Mouse (Mus musculus) hindbrain, embryonic 12.5 days (tissue): ENCODE measurements at regions not wholly inside any gene's neighbourhood (a gene's known extent, or its start where the extent isn't known, plus 50 kb on each side); places are given as distances from the start of the nearest gene placed in this dataset.

Source experiments
- ATAC-seq: fragments of 200-750 bp; cut with Nextera tagmentation; 2 replicates; pipeline ENCODE4 v1.8.0; 2017; ENCODE audit warnings: moderate TSS enrichment; ENCODE audit not compliant: low FRiP score
- H3K27ac ChIP-seq: fragments of 300-500 bp; sonication (generic); 2 replicates; pipeline ENCODE4 v1.5.1; 2016; ENCODE audit warnings: mild to moderate bottlenecking
- H3K27me3 ChIP-seq: fragments of 300-500 bp; sonication (generic); 2 replicates; pipeline ENCODE4 v1.6.1; 2016; ENCODE audit warnings: mild to moderate bottlenecking
- H3K36me3 ChIP-seq: fragments of 300-500 bp; sonication (generic); 2 replicates; pipeline ENCODE4 v1.6.1; 2016; ENCODE audit warnings: mild to moderate bottlenecking
- H3K4me1 ChIP-seq: fragments of 300-500 bp; sonication (generic); 2 replicates; pipeline ENCODE4 v1.6.1; 2016
- H3K4me2 ChIP-seq: fragments of 300-500 bp; sonication (generic); replicated peaks from 2 replicates; pipeline ENCODE4 v1.6.1; 2016; ENCODE audit warnings: mild to moderate bottlenecking
- H3K4me3 ChIP-seq: fragments of 300-500 bp; sonication (generic); 2 replicates; pipeline ENCODE4 v1.5.1; 2016; ENCODE audit warnings: mild to moderate bottlenecking
- H3K9ac ChIP-seq: fragments of 300-500 bp; sonication (generic); 2 replicates; pipeline ENCODE4 v1.6.1; 2016; ENCODE audit warnings: mild to moderate bottlenecking, moderate library complexity
- H3K9me3 ChIP-seq: fragments of 300-500 bp; sonication (generic); replicated peaks from 2 replicates; pipeline ENCODE4 v1.6.1; 2016; ENCODE audit warnings: mild to moderate bottlenecking
- WGBS: fragments of 180-500 bp; shearing (Covaris S2); methylation state at CpG from one replicate; pipeline ENCODE4 v1.1.7; 2016; 5-methylcytosine and 5-hydroxymethylcytosine counted together

DNA sequence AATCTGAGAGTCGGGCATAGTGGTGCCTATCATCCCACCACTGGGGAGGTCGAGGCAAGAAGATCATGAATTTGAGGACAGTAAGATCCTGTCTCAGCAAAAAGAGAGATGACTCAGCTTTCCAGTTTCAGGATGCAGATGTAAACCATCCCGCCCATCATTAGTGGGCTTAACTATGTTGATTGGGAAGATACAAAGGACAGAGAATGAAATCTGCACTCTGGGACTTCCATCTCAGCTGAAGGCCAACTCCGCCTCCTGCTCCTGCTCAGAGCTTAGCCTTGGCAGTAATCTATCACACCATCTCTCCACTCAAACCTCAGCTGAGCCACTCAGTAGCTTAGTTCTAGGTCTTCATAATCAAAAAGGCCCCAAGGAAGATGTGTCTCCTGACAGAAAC is 90.5 kb upstream of the Gadd45a start:
- 88% methylated on average over 4 of the region's 4 CpGs for WGBS
- no peak for ATAC-seq
- H3K4me2 ChIP-seq = no peak overlapping the region
- H3K27ac ChIP-seq = no peak overlapping the region
- H3K9ac ChIP-seq = no peak overlapping the region
- peaks cover 2% of the 10 kb centered on the region; the same call in 1 of the 2 replicates for H3K4me1 ChIP-seq
- no peaks in the 10 kb centered on the region for H3K27me3 ChIP-seq
- H3K4me3 ChIP-seq = no peak overlapping the region
- H3K9me3 ChIP-seq = no peaks in the 10 kb centered on the region; the same call in 1 of the 2 replicates
- H3K36me3 ChIP-seq = no peaks in the 10 kb centered on the region

DNA sequence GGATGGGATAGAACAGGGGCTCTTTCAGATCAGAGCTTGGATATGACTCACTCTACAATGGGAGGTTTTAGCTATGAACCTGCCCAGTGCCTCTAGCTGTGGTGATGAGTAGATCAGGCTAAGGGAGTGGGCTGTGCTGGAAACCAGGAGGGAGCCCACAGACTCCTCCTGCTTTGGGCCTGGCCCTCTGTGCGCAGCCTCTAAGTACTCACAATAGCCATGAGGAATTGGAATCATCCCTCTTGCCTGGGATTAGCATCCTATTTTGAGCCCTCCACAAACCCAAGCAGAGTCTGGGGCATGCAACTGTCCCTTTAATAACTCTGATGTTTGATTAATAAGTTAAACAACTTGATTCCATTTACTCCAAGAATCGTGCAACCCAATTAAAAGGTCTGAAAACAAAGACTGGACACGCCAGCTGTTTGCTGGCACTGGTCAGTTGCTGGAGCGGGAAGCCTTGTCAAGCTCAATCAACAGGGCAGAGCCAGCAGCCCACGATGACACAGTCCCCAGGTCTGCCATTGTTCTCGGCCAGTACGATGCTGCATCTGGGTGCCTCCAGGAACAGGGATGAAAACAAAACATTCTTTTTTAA is 88.6 kb upstream of the Gadd45a start:
- no peak for ATAC-seq

DNA sequence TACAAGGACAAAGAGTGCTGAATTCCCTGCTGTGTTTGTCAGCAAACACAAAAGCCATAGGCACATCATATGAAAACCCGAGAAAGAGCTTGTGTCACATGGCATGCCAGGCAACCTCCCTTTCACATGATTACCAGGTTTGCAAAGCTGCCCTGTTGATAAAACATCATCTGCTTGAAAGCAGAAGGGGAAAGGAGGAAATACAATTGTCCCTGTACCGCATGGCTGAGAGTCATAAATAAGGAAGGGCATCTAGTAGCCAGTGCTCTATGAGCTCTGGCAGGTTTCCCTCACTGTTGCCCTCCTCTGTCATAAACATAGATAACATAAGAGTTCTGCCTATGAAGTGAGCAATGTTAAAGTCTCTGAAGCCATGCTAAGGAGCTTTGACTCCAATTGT is 86.8 kb upstream of the Gadd45a start:
- Histone ChIP-seq H3K4me2 (no peak overlapping the region), H3K9me3 (no peaks in the 10 kb centered on the region), H3K27ac (no peak overlapping the region), H3K4me1 (peaks cover under 1% of the 10 kb centered on the region; the same call in 1 of the 2 replicates), H3K27me3 (no peaks in the 10 kb centered on the region), H3K4me3 (no peak overlapping the region), H3K9ac (no peak overlapping the region), H3K36me3 (no peaks in the 10 kb centered on the region)
- ATAC-seq = no peak
- 49% methylated on average over 2 of the region's 2 CpGs for WGBS

More for the DNA sequence above, 88.6 kb upstream of the Gadd45a start:
- no peaks in the 10 kb centered on the region for H3K27me3 ChIP-seq
- H3K9me3 ChIP-seq = no peaks in the 10 kb centered on the region
- no peak overlapping the region for H3K27ac ChIP-seq
- WGBS = 45% methylated on average over 7 of the region's 7 CpGs
- H3K4me2 ChIP-seq = no peak overlapping the region
- H3K4me1 ChIP-seq = peaks cover 2% of the 10 kb centered on the region; the same call in 1 of the 2 replicates
- H3K9ac ChIP-seq = no peak overlapping the region
- no peak overlapping the region for H3K4me3 ChIP-seq
- no peaks in the 10 kb centered on the region for H3K36me3 ChIP-seq

DNA sequence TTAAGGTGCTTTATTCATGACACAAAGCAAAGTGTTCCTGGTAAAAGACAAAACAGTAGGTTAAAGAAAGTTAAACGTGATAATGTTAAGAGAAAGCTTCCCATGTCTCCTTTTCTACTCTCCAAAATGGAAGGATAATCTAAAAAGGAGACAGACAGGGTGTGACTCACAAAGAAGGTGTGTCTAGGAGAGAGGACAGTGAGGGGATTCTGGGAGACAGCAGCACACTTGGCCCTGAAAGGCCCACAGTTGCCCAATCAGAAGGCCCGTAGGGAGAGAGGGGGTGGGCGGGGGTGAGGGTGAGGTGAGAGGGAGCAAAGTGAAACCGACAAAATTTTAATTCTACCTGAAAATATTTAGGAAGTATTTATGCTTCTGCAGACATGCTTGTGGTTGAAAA is 85.8 kb upstream of the Gadd45a start:
- no peak overlapping the region for H3K4me2 ChIP-seq
- H3K9me3 ChIP-seq = no peaks in the 10 kb centered on the region
- H3K36me3 ChIP-seq = no peaks in the 10 kb centered on the region
- H3K27me3 ChIP-seq = no peaks in the 10 kb centered on the region
- ATAC-seq = no peak
- no peaks in the 10 kb centered on the region for H3K4me1 ChIP-seq
- no peak overlapping the region for H3K27ac ChIP-seq
- no peak overlapping the region for H3K4me3 ChIP-seq
- H3K9ac ChIP-seq = no peak overlapping the region
- WGBS = 80% methylated on average over 4 of the region's 4 CpGs

DNA sequence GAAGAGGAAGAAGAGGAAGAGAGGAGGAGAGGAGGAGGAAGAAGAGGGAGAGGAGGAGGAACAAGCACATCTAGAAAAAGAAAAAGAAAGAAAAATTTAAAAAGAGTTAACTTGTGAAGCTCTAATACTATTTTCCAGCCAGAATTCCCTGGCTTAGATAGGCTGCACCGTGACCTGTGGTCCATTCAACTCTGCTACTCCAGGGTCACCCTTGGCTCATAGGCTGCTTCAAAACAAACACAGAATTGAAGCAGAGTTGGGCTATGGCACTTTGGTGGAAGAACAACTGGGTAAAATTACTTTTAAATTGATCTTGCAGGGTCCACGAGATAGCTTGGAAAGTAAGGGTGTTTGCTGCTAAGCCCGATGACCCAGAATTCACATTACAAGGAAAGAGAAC is 79.0 kb upstream of the Gadd45a start:
- Histone ChIP-seq H3K4me1 (peaks cover 7% of the 10 kb centered on the region), H3K9ac (no peak overlapping the region), H3K36me3 (no peaks in the 10 kb centered on the region), H3K9me3 (no peaks in the 10 kb centered on the region), H3K4me2 (no peak overlapping the region), H3K27me3 (peaks cover 11% of the 10 kb centered on the region), H3K4me3 (no peak overlapping the region), H3K27ac (no peak overlapping the region)
- ATAC-seq = no peak
- 85% methylated on average over 3 of the region's 3 CpGs for WGBS

DNA sequence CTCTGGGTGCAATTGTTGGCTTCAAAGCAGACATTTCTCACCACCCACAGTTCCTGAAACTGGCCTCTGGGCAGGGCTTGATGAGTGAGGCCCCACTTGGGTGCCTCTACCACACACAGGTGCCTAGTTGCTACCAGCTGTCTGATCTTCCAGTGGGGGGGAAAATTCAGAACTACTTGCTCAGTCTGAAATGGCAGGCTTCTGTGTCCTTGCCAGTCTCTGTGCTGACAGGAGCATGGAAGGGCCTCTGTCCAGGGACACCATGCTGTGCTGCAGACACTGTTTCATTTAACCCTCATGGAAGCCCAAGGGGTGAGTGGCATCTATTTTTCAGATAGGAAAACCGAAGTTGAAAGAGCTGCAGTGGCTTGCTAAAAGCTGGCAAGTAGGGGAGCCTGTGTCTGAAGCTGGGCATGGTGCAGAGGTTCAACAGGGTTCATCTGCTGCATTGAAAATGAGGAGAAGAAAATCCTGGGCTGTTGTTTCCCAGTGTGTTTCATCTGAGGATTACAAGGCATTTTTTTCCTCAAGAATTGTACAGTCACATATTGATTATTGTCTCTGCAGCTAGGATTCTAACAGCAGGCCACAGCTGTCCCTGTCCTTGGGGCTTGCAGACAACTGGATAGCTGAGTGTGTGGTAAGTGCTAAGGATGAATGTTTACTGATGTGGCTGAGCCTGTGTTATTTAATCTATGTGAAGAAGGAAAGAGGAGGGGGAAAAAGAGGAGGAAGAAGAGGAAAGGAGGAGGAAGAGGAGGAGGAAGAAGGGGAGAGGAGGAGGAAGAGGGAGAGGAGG is 78.4 kb upstream of the Gadd45a start:
- H3K4me1 ChIP-seq = peaks cover 7% of the 10 kb centered on the region
- peaks cover 11% of the 10 kb centered on the region for H3K27me3 ChIP-seq
- H3K27ac ChIP-seq = no peak overlapping the region
- H3K4me2 ChIP-seq = no peak overlapping the region
- H3K9ac ChIP-seq = no peak overlapping the region
- no peaks in the 10 kb centered on the region for H3K36me3 ChIP-seq
- H3K9me3 ChIP-seq = no peaks in the 10 kb centered on the region
- WGBS = 32% methylated on average over 1 of the region's 1 CpGs
- H3K4me3 ChIP-seq = no peak overlapping the region
- ATAC-seq = 0 out of 2 replicates have a peak, but pooled peaks have one; percentile 18

DNA sequence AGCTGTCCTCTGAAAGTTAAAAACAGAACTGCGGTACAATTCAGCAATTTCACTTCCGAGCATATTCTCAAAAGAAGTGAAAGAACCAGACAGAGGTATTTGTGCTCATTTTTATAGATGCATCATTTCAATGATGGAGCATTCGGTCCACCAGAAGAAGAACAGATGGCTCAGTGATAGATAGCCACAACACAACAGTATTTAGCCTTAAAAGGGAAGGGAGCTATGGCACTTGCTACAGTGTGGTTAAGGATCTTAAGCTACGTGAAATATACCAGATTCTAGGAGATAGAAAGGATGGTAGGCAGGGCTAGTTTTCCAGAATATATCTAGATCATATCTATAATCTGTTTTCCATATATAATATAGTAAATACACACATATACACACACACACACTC is 77.5 kb upstream of the Gadd45a start:
- H3K9ac ChIP-seq = no peak overlapping the region
- H3K27ac ChIP-seq = no peak overlapping the region
- H3K27me3 ChIP-seq = peaks cover 11% of the 10 kb centered on the region
- no peaks in the 10 kb centered on the region for H3K9me3 ChIP-seq
- H3K4me3 ChIP-seq = no peak overlapping the region
- H3K4me2 ChIP-seq = no peak overlapping the region
- 89% methylated on average over 4 of the region's 4 CpGs for WGBS
- peaks cover 7% of the 10 kb centered on the region for H3K4me1 ChIP-seq
- ATAC-seq = no peak
- H3K36me3 ChIP-seq = no peaks in the 10 kb centered on the region

DNA sequence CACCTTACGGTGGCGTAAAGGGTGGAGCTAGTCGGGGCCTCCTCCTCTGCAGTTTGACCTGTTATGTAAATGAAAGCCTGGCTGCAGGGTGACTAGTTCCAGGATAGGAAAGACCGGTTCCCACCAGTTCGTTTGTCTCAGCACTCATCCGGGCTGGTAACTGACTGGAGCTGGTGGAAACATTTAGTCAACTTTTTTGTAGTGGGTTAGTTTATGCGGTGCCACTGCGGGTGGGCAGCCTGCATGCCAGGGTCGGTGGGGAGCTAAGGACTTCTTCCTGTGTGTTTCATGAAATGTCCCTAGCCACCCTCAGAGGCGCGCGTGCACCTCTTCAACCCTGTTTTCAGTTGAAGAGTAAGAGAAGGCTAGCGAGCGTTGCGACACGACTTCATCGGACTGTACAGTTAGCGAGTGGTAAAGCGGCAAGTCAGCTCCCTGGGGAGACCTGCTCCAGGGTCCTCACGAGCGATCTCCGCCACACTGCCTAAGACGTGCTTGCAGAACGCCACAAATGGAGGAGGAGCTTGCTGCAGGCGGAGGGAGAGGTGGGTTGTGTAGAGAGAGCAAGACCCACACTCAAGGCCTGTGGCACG is 76.5 kb upstream of the Gadd45a start:
- Histone ChIP-seq H3K36me3 (no peaks in the 10 kb centered on the region), H3K27me3 (peaks cover 11% of the 10 kb centered on the region), H3K4me2 (peak overlapping the region; percentile 53), H3K4me1 (peaks cover 7% of the 10 kb centered on the region), H3K9ac (peak overlapping the region; percentile 55; the same call in 1 of the 2 replicates), H3K9me3 (no peaks in the 10 kb centered on the region), H3K4me3 (peak overlapping the region; percentile 24), H3K27ac (no peak overlapping the region)
- peak; percentile 65 for ATAC-seq
- WGBS = 9% methylated on average over 26 of the region's 26 CpGs

DNA sequence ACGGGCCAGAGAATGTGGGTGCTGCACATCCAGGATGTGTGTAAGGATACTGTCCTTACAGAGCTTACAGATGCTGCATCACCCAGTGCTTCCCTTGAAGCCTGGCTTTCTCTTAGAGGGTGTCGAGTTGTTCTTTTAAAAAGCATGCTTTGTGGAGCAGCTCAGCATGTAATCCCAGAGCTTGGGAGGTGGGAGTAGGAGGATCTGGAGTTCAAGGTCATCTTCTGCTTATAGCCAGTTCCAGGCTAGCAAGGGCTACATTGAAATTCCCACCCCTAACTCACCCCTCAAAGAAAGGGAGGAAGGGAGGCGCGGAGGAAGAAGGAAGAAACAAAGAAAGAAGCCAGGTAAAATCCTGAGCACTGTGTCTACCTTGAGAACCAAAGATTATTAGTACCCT is 76.0 kb upstream of the Gadd45a start:
- Histone ChIP-seq H3K4me3 (no peak overlapping the region), H3K4me2 (peak overlapping the region; percentile 53; the same call in 1 of the 2 replicates), H3K36me3 (no peaks in the 10 kb centered on the region), H3K27ac (no peak overlapping the region), H3K9me3 (no peaks in the 10 kb centered on the region), H3K27me3 (peaks cover 11% of the 10 kb centered on the region), H3K4me1 (peaks cover 7% of the 10 kb centered on the region), H3K9ac (no peak overlapping the region)
- WGBS = 69% methylated on average over 4 of the region's 4 CpGs
- no peak for ATAC-seq

DNA sequence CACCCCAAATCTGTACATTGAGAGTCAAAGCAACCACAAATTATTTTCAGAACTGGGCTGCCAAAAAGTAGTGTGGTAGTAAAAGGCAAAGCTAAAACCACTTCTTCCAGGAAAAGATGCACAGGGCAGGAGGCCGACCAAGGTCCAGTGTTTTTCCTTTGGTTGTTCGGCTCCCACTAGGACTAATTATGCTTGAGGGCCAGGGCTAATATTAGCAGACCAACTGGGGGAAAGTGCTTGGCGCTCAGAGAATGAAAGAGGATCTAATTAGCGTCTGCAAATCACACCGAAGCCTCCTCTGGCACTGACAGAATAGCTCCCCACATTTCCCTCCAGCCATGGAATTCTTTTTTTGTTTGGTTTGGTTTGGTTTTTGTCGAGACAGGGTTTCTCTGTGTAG is 75.1 kb upstream of the Gadd45a start:
- no peak for ATAC-seq
- H3K4me3 ChIP-seq = no peak overlapping the region
- 54% methylated on average over 6 of the region's 6 CpGs for WGBS
- H3K4me2 ChIP-seq = no peak overlapping the region
- no peaks in the 10 kb centered on the region for H3K9me3 ChIP-seq
- H3K27me3 ChIP-seq = peaks cover 11% of the 10 kb centered on the region
- no peak overlapping the region for H3K9ac ChIP-seq
- H3K36me3 ChIP-seq = no peaks in the 10 kb centered on the region
- H3K27ac ChIP-seq = no peak overlapping the region
- H3K4me1 ChIP-seq = peaks cover 7% of the 10 kb centered on the region

DNA sequence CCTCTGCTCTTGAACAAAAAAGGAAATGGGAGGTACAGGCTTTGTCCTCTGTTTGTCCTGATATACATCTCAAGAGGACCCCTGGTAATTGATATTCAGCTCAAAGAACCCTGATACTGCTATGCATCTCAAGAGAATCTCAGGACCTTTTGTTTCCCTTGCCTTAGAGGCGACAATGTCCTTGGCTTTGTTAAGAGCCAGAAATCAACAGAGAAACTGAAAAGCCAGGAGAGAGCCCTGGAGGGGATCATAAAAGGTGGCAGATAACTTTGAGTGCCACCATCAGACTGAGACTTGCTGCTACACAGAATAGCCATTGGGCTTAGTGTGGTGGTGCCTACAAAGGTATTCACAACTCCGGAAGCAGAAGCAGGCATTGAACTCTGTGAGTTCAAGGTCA is 74.3 kb upstream of the Gadd45a start:
- H3K9ac ChIP-seq = no peak overlapping the region
- H3K4me1 ChIP-seq = peaks cover 7% of the 10 kb centered on the region
- no peaks in the 10 kb centered on the region for H3K9me3 ChIP-seq
- ATAC-seq = no peak
- peaks cover 11% of the 10 kb centered on the region for H3K27me3 ChIP-seq
- H3K36me3 ChIP-seq = no peaks in the 10 kb centered on the region
- 65% methylated on average over 2 of the region's 2 CpGs for WGBS
- no peak overlapping the region for H3K4me3 ChIP-seq
- H3K4me2 ChIP-seq = no peak overlapping the region
- H3K27ac ChIP-seq = no peak overlapping the region

DNA sequence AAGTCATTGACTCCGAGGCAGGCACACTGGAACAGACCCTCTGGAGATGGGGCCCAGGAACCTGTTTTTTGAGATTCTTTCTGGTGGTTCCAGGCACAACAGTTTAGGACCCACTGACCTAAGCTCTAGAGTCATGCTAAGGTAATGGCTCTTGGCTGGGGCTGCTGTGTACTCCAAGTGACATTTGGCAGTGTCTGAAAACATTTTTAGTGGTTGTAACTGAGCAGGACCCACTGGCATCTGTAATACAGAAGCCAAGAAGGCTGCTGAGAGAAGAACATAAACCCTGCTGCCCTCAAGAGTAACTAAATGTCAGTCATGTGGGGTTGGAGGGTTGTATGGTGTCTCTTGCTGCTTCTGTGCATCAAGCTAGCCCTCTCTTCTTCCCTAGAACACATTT is 73.1 kb upstream of the Gadd45a start:
- Histone ChIP-seq H3K27ac (no peak overlapping the region), H3K27me3 (peaks cover 11% of the 10 kb centered on the region), H3K36me3 (no peaks in the 10 kb centered on the region), H3K4me2 (no peak overlapping the region), H3K4me1 (peaks cover 7% of the 10 kb centered on the region), H3K4me3 (no peak overlapping the region), H3K9ac (no peak overlapping the region), H3K9me3 (no peaks in the 10 kb centered on the region)
- WGBS = 76% methylated on average over 1 of the region's 1 CpGs
- no peak for ATAC-seq
